Mouse (Mus musculus) induced T-regulatory cell, adult 2 months (primary cell): Measurements from ENCODE around the gene Ccdc32.

Experiments used
- DNase-seq: peaks from one replicate; pipeline ENCODE4 v3.0.0-alpha.2; 2012; ENCODE audit warnings: low read depth

Ccdc32 gene

GRCm38 (mm10) chr2:119015604-119016180 is 13.5 kb downstream of the Ccdc32 start:
- no peak for DNase-seq

- no peak for DNase-seq
These were observed 14.2 kb downstream of the Ccdc32 start for GRCm38 (mm10) chr2:119014989-119015388.

DNA sequence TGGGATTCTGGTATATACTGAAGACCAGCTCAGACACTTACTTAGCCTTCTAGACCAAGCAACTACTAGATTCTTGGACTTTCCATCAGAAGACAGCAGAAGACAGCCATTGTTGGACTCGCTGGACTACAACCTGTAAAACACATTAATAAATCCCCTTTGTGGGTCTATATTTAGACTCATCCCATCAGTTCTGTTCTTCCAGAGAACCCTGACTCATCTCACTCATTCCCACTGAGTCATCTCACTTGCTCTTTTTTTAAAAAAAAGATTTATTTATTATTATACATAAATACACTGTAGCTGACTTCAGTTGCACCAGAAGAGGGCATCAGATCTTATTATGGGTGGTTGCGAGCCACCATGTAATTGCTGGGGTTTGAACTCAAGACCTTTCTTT is 19.8 kb downstream of the Ccdc32 start:
- DNase-seq, result no peak

- no peak for DNase-seq
These were observed 22.3 kb downstream of the Ccdc32 start for GRCm38 (mm10) chr2:119006886-119007285.

DNA sequence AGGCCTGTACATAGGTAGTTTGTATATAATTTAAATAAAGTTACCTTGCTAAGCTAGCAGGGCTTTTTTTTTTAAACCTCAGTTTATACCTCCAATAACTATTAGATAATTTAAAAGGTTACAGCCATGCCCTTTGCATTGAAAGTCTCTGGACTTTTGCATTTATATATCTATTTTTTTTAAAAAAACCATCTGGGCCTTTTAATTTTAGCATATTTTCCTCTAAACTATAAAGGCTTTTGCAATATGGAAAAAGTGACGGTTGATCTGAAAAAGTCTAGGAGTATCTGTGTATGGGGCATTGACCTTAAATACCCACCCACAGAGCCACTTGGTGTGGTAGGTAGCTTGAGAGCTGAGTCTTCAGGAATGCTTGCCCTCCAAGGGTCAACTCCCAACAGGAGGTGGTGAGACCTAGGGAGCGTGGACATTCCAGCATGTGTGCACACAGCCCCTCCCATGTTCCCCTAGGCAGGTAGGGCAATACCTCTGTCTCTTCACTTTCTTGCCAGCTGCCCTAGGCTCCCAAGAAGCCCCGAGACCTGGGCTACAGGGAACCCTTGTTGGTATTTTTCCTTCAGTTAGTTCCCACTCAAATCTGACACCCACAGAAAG is 30.1 kb downstream of the Ccdc32 start:
- DNase-seq, result no peak

DNA sequence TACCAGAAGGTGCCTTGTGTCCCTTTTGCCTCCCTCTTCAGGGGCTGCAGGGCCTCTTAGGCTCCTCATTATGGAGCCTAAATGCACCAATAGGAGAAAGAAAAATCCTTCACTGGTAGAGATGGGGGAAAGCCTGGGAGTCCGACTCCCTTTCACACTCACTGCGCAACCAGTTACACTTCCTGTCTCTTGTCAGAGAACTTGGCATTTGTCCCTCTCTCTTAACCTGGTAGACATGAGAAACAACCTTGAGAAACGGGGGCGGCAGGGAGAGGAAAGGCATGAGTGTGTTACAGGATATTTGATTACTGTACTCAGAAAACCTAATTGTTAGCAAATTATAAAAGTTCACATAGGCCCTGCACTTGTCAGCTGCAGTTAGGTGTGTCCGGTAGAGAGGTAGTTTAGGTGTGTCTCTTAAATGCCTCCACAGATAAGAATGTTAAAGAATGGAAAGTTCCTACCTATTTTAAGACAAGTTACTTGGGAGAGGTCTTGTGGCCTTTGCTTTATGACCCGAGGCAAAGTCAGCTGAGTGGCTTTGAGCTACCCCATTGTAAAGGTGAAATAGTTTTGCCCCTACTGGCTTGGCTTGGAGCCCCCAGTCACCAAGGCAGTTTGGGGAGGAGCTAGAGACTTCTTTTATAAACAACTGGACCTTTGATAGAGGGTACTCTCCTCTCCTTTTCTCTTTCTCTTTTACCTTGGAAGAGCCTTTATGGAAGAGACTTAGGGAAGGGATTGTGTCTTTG is 30.9 kb downstream of the Ccdc32 start:
- peak; percentile 20 for DNase-seq

DNA sequence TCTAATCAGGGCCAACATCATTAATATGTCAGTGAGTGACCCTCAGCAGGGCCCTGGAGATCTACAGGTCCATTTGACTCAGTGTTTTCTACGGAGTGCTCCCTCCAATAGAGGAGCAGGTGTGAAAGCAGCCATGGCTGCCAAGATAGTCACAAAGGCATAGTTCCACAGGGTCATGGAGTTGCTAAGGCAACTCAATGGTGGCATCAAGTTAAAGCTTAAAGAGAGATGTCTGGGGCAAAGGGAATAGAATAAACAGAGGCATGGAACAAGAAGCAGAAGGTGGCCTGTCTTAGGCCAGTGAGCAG is 32.4 kb downstream of the Ccdc32 start:
- DNase-seq, result no peak

GRCm38 (mm10) chr2:118995919-118996797 is 33.0 kb downstream of the Ccdc32 start:
- DNase-seq, result no peak

- DNase-seq, result no peak
These were observed 33.7 kb downstream of the Ccdc32 start for GRCm38 (mm10) chr2:118995490-118995889.

DNA sequence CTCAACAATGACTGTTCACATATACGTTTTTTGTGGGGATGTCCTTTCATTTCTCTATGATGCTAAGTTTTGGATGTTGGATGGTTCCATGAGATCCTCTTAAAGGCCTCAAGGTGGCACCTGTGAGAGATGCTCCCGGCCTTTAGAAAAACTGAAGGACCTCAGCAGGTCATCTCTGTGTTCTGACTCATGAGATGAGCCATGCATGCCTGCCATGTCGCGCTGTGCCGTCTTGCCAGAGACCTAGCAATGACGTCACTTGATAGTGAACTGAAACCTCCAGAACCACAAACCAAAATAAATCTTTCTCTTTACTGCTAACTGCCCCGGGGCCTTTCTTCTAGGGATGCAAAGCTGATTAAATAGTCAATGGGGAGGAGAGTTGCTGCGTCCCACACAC is 45.4 kb downstream of the Ccdc32 start:
- DNase-seq, result peak; percentile 6

- DNase-seq, result no peak
These were observed 48.4 kb downstream of the Ccdc32 start for GRCm38 (mm10) chr2:118980841-118981240.

DNA sequence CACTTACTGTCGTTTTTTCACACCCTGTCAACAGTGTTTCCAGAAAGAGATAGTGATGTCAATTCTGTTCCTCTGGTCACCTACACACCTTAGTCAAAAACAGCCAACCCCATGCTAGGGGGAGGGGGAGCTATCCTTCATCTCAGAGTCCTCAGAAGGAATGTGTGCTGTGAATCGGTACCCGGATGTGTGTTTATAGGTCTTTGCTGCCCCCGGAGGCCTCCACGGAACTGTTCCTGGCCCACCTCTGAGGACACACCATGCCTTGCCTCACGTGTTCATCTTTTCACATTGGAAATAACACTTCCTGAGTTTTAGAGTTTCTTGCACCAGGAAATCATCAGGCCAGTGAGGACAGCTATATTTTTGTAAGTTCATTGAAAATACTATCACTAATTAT is 51.1 kb downstream of the Ccdc32 start:
- DNase-seq, result peak; percentile 34

GRCm38 (mm10) chr2:118976941-118977340 is 52.3 kb downstream of the Ccdc32 start:
- DNase-seq, result peak; percentile 6

DNA sequence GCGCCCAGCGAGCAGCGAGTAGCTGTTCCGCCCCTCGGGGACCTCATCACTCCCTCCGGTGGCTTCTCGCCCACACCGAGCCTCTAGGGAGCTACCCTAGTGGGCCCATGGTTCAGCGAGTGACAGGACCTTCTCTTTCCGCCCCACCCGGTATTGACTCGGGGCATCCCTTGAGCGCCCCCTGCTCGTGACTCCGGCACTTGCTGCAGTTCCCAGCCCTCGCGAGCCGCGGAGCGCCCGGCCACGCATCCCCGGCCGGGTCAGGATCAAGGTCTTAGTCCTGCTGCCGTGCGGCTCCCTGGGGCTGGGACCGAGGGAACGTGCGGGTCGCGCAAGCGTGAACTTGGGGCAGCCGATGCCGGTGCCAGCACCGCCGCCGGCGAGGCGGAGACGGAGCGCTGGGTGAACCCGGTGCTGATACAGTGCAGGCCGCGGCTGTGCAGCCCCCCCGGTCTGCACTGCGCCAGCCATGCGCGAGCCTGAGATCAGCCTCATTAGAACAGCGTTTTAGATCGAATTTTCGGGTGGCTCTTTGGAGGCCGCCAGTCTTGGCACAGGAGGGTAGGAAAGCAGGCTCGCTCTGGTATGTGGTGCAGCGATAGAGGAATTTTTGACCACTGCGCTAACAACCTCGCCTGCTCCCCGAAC is 52.8 kb downstream of the Ccdc32 start:
- peak; percentile 89 for DNase-seq

DNA sequence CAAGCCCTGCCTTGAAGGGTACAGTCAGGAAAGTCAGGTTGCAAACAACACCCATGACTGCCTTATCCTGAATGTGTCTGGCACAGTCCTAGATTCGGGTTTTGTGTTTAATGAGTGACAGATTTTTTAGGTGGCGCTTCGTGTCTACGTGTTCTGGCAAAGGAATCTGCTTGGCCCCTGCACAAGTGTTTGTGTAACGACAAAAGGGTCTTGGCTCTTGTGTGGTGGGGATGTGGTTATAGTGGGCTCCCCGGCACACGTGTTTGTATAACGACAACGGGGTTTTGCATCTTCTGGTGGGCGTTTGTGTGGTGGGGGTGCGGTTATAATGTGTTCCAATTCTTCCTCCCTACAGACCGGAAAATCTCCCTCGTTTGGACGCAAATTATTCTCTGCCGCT is 53.3 kb downstream of the Ccdc32 start:
- DNase-seq, result no peak

DNA sequence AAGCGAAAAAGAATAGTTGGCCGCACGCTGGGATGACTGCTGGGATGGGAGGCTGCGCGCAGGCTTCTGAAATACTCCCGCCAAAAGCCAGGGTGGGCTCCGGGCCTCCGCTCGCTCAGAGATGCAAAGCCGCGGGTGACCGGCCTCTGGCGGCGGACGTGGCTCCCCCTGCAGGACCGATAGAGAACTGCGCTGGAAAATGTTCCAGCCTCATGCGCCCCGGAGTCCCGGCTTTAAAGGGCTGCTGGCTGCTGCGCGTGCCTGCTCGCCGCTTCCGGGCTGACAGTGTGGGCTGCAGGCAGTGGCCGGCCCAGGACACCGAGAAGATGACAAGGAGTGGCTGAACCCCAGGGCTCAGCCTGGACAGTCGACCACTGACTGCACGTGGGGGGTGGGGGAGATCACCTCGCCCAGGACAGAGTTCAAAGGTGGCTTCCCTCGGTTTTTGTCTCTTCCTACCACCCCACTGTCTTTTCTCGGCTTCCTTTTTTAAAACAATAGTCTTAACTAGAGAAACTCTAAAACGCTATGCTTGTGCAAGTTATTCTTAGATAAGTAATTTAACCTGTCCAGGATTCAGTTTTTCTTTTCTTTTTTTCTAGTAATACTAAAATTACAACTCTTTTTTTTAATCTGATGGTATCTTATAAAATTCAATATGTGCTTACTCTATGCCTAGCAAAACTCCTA is 56.4 kb downstream of the Ccdc32 start:
- peak; percentile 84 for DNase-seq

- DNase-seq, result peak; percentile 16
These were observed 57.1 kb downstream of the Ccdc32 start for GRCm38 (mm10) chr2:118972048-118972447.

GRCm38 (mm10) chr2:118969585-118970147 is 59.5 kb downstream of the Ccdc32 start:
- DNase-seq, result no peak
